Mouse (Mus musculus): Measurements from ENCODE around the gene Fcna. TPM values are rescaled to one million over a fixed set of nuclear protein-coding genes. Genes with fewer than 3 reads are reported as not detected.

The Fcna gene
- polyA plus RNA-seq, 1 experiment from 2014 or later: 2.2 TPM

GRCm38 (mm10) chr2:25657652-25658051, 29.8 kb upstream of the Fcna start, which contains the start of gene Lcn5:
Gene Lcn5 (plus strand): TSS chr2:25657952.
- Histone ChIP-seq H3K27me3 (ENCODE audit: insufficient read depth, low read length) (no peaks in the 10 kb centered on the region), H3K4me1 (replicated peaks; ENCODE audit: insufficient read depth, low read length) (no peaks in the 10 kb centered on the region), H3K9ac (ENCODE audit: low read depth, low read length) (no peak within 1 kb of the TSS), H3K36me3 (ENCODE audit: insufficient read depth, low read length) (no peaks in the 10 kb centered on the region), H3K4me2 (ENCODE audit: low read length) (no peak within 1 kb of the TSS), H3K4me3 (replicated peaks; ENCODE audit: low read depth, low read length) (no peak within 1 kb of the TSS), H3K9me3 (replicated peaks; ENCODE audit: low read length) (no peaks in the 10 kb centered on the region), H3K27ac (no peak within 1 kb of the TSS)
- no peak for TF ChIP-seq CTCF (IDR thresholded peaks at IDR 0.05; ENCODE audit: low read depth)
- ATAC-seq (replicated peaks; ENCODE audit: low FRiP score, low read depth) (no peak), DNase-seq (ENCODE audit: low spot score) (no peak)

- Histone ChIP-seq H3K4me3 (replicated peaks; ENCODE audit: low read depth, low read length) (no peak overlapping the region), H3K9me3 (replicated peaks; ENCODE audit: low read length) (no peaks in the 10 kb centered on the region), H3K4me2 (ENCODE audit: low read length) (no peak overlapping the region), H3K36me3 (ENCODE audit: insufficient read depth, low read length) (no peaks in the 10 kb centered on the region), H3K27me3 (ENCODE audit: insufficient read depth, low read length) (no peaks in the 10 kb centered on the region), H3K9ac (ENCODE audit: low read depth, low read length) (no peak overlapping the region), H3K27ac (no peak overlapping the region), H3K4me1 (replicated peaks; ENCODE audit: insufficient read depth, low read length) (no peaks in the 10 kb centered on the region)
- WGBS: 72% methylated on average over 4 of the region's 4 CpGs
- ATAC-seq (replicated peaks; ENCODE audit: low FRiP score, low read depth) (no peak), DNase-seq (ENCODE audit: low spot score) (no peak)
- TF ChIP-seq CTCF (IDR thresholded peaks at IDR 0.05; ENCODE audit: low read depth): no peak
These were observed 29.4 kb upstream of the Fcna start for GRCm38 (mm10) chr2:25657246-25657645.

GRCm38 (mm10) chr2:25656691-25657090, 28.9 kb upstream of the Fcna start:
- no peak overlapping the region for H3K27ac ChIP-seq
- H3K27me3 ChIP-seq (ENCODE audit: insufficient read depth, low read length): no peaks in the 10 kb centered on the region
- WGBS: 87% methylated on average over 4 of the region's 4 CpGs
- TF ChIP-seq CTCF (IDR thresholded peaks at IDR 0.05; ENCODE audit: low read depth): no peak
- no peaks in the 10 kb centered on the region for H3K9me3 ChIP-seq (replicated peaks; ENCODE audit: low read length)
- no peaks in the 10 kb centered on the region for H3K4me1 ChIP-seq (replicated peaks; ENCODE audit: insufficient read depth, low read length)
- H3K36me3 ChIP-seq (ENCODE audit: insufficient read depth, low read length): no peaks in the 10 kb centered on the region
- no peak for DNase-seq (ENCODE audit: low spot score)
- no peak for ATAC-seq (replicated peaks; ENCODE audit: low FRiP score, low read depth)
- no peak overlapping the region for H3K4me3 ChIP-seq (replicated peaks; ENCODE audit: low read depth, low read length)
- H3K9ac ChIP-seq (ENCODE audit: low read depth, low read length): no peak overlapping the region
- H3K4me2 ChIP-seq (ENCODE audit: low read length): no peak overlapping the region

GRCm38 (mm10) chr2:25654502-25654901, 26.7 kb upstream of the Fcna start:
- Histone ChIP-seq H3K27me3 (ENCODE audit: insufficient read depth, low read length) (no peaks in the 10 kb centered on the region), H3K4me1 (replicated peaks; ENCODE audit: insufficient read depth, low read length) (no peaks in the 10 kb centered on the region), H3K27ac (no peak overlapping the region), H3K9ac (ENCODE audit: low read depth, low read length) (no peak overlapping the region), H3K36me3 (ENCODE audit: insufficient read depth, low read length) (no peaks in the 10 kb centered on the region), H3K4me3 (replicated peaks; ENCODE audit: low read depth, low read length) (no peak overlapping the region), H3K9me3 (replicated peaks; ENCODE audit: low read length) (no peaks in the 10 kb centered on the region), H3K4me2 (ENCODE audit: low read length) (no peak overlapping the region)
- TF ChIP-seq CTCF (IDR thresholded peaks at IDR 0.05; ENCODE audit: low read depth): no peak
- no peak for ATAC-seq (replicated peaks; ENCODE audit: low FRiP score, low read depth)
- whole genome bisulfite sequencing: 39% methylated on average over 1 of the region's 1 CpGs
- peak; percentile 15 for DNase-seq (ENCODE audit: low spot score)

- TF ChIP-seq CTCF (IDR thresholded peaks at IDR 0.05; ENCODE audit: low read depth): no peak
- Histone ChIP-seq H3K4me3 (replicated peaks; ENCODE audit: low read depth, low read length) (no peak within 1 kb of the TSS), H3K36me3 (ENCODE audit: insufficient read depth, low read length) (no peaks in the 10 kb centered on the region), H3K4me2 (ENCODE audit: low read length) (no peak within 1 kb of the TSS), H3K27me3 (ENCODE audit: insufficient read depth, low read length) (no peaks in the 10 kb centered on the region), H3K9me3 (replicated peaks; ENCODE audit: low read length) (no peaks in the 10 kb centered on the region), H3K9ac (ENCODE audit: low read depth, low read length) (0 out of 2 replicates have a peak within 1 kb of the TSS, but pooled peaks have one; percentile 13), H3K27ac (no peak within 1 kb of the TSS), H3K4me1 (replicated peaks; ENCODE audit: insufficient read depth, low read length) (no peaks in the 10 kb centered on the region)
- no peak for ATAC-seq (replicated peaks; ENCODE audit: low FRiP score, low read depth)
- 86% methylated on average over 2 of the region's 2 CpGs for WGBS
- no peak for DNase-seq (ENCODE audit: low spot score)
These were observed 25.1 kb upstream of the Fcna start, which contains the start of gene Lcn8 for GRCm38 (mm10) chr2:25652902-25653301. Gene Lcn8 (plus strand): TSS chr2:25653120.

GRCm38 (mm10) chr2:25639890-25640289, 12.1 kb upstream of the Fcna start:
- DNase-seq (ENCODE audit: low spot score): peak; percentile 49
- Histone ChIP-seq H3K9me3 (replicated peaks; ENCODE audit: low read length) (no peaks in the 10 kb centered on the region), H3K9ac (ENCODE audit: low read depth, low read length) (no peak overlapping the region), H3K4me3 (replicated peaks; ENCODE audit: low read depth, low read length) (no peak overlapping the region), H3K4me1 (replicated peaks; ENCODE audit: insufficient read depth, low read length) (no peaks in the 10 kb centered on the region), H3K4me2 (ENCODE audit: low read length) (no peak overlapping the region), H3K36me3 (ENCODE audit: insufficient read depth, low read length) (no peaks in the 10 kb centered on the region), H3K27ac (no peak overlapping the region), H3K27me3 (ENCODE audit: insufficient read depth, low read length) (no peaks in the 10 kb centered on the region)
- TF ChIP-seq CTCF (IDR thresholded peaks at IDR 0.05; ENCODE audit: low read depth): peak; percentile 76
- WGBS: 20% methylated on average over 6 of the region's 6 CpGs
- no peak for ATAC-seq (replicated peaks; ENCODE audit: low FRiP score, low read depth)

GRCm38 (mm10) chr2:25634046-25634445, 6.2 kb upstream of the Fcna start:
- Histone ChIP-seq H3K9ac (ENCODE audit: low read depth, low read length) (no peak overlapping the region), H3K27ac (no peak overlapping the region), H3K27me3 (ENCODE audit: insufficient read depth, low read length) (no peaks in the 10 kb centered on the region), H3K4me1 (replicated peaks; ENCODE audit: insufficient read depth, low read length) (no peaks in the 10 kb centered on the region), H3K9me3 (replicated peaks; ENCODE audit: low read length) (no peaks in the 10 kb centered on the region), H3K36me3 (ENCODE audit: insufficient read depth, low read length) (no peaks in the 10 kb centered on the region), H3K4me2 (ENCODE audit: low read length) (no peak overlapping the region), H3K4me3 (replicated peaks; ENCODE audit: low read depth, low read length) (no peak overlapping the region)
- WGBS: 77% methylated on average over 1 of the region's 1 CpGs
- DNase-seq (ENCODE audit: low spot score): peak; percentile 21
- TF ChIP-seq CTCF (IDR thresholded peaks at IDR 0.05; ENCODE audit: low read depth): peak; percentile 42
- ATAC-seq (replicated peaks; ENCODE audit: low FRiP score, low read depth): no peak

All from kidney, postnatal 0 days (tissue).